In the genomic region with DNA sequence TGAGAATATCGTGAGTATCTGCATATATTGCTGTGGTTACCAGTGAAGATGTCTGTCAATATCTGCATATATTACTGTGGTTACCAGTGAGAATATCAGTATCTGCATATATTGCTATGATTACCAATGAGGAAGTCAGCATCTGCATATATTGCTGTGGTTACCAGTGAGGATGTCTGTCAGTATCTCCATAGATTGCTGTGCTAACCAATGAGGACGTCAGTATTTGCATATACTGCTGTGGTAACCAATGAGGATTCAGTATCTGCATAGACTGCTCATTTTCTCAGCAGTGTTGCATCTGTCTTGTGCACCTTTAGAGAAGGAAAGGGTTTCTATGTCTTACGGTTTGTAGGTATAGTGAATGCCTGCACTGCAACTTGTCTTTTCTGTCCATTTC, we compare ENCODE assay signal across 22 mouse cellular contexts. TPM values are rescaled to one million over a fixed set of nuclear protein-coding genes. Genes with fewer than 3 reads are reported as not detected.
A peak's percentile ranks its signal among the peaks of the same experiment; 100 is the strongest.
DNase-seq lines count a peak whose midpoint lies in the region; ATAC-seq and TF ChIP-seq lines count a peak whose summit lies in the region.
"Had no signal": no experiment of that assay in that cellular context is flagged by ENCODE, and none has a peak within 500 bp of the region (broad histone marks: within the 10 kb centered on the region; RNA-seq: fewer than 3 reads in every experiment).

No protein-coding gene starts in this region.

- no peaks in the 10 kb centered on the region for H3K9me3 ChIP-seq in liver, embryonic 11.5 days (ENCODE audit: control insufficient read depth, low read length)
- no peaks in the 10 kb centered on the region for H3K9me3 ChIP-seq in CH12.LX (replicated peaks; ENCODE audit: low read length)
- H3K9me3 ChIP-seq in forebrain, embryonic 14.5 days (replicated peaks; ENCODE audit: control insufficient read depth, low read length) = no peaks in the 10 kb centered on the region
- H3K9me3 ChIP-seq: embryonic facial prominence, embryonic 15.5 days; heart, embryonic 10.5 days; limb, embryonic 15.5 days; midbrain, embryonic 12.5 days had no signal

- TF ChIP-seq POLR2A in CH12.LX (IDR thresholded peaks at IDR 0.05; ENCODE audit: low read depth, low read length) = no peak
- no peak for TF ChIP-seq POLR2A in lung, adult 2 months (IDR thresholded peaks at IDR 0.05; ENCODE audit: borderline replicate concordance, extremely low read depth, low read depth, low read length)

- H3K4me1 ChIP-seq in liver, embryonic 11.5 days (replicated peaks; ENCODE audit: control insufficient read depth, insufficient read depth, low read length) = peaks cover 6% of the 10 kb centered on the region
- H3K4me1 ChIP-seq in CH12.LX (ENCODE audit: control insufficient read depth in 1 of 2, insufficient read depth in 2 of 2) = peaks cover 12 to 29% of the 10 kb centered on the region in 2 experiments
- peaks cover 5% of the 10 kb centered on the region; the same call in 1 of the 2 replicates for H3K4me1 ChIP-seq in forebrain, embryonic 14.5 days (ENCODE audit: control insufficient read depth, insufficient read depth, low read length)
- H3K4me1 ChIP-seq in lung, adult 2 months (ENCODE audit: control insufficient read depth, insufficient read depth, low read length) = peaks cover 5% of the 10 kb centered on the region

- H3K4me3 ChIP-seq in liver, embryonic 11.5 days (ENCODE audit: low read depth, low read length) = no peak overlapping the region
- H3K4me3 ChIP-seq in CH12.LX (replicated peaks in 1 of 3; ENCODE audit: low read depth in 2 of 3, low read length in 2 of 3, poor library complexity in 1 of 3) = no peak overlapping the region
- H3K4me3 ChIP-seq in forebrain, embryonic 14.5 days (ENCODE audit: low read depth, low read length) = no peak overlapping the region
- H3K4me3 ChIP-seq in lung, adult 2 months (replicated peaks; ENCODE audit: extremely low read depth, low read depth, low read length) = no peak overlapping the region

- no peak overlapping the region for H3K9ac ChIP-seq in liver, embryonic 11.5 days (ENCODE audit: low read depth, low read length)
- no peak overlapping the region for H3K9ac ChIP-seq in CH12.LX (ENCODE audit: insufficient read depth, low read depth)
- no peak overlapping the region for H3K9ac ChIP-seq in forebrain, embryonic 14.5 days (ENCODE audit: low read length)
- H3K9ac ChIP-seq: embryonic facial prominence, embryonic 15.5 days; limb, embryonic 15.5 days; midbrain, embryonic 12.5 days had no signal

- in situ Hi-C loops in CH12.LX (cut with MboI; ENCODE audit: low pct_ligation_motif_present, low pct_unique_long_range_greater_than_20kb, low sequenced_read_pairs) = no loop called here

- peaks cover 11% of the 10 kb centered on the region for H3K79me2 ChIP-seq in CH12.LX (replicated peaks; ENCODE audit: control insufficient read depth, extremely low read depth, insufficient read depth, poor library complexity, severe bottlenecking)

- DNase-seq in liver, embryonic 11.5 days (ENCODE audit: low spot score) = no peak
- DNase-seq in liver (no peak), CH12.LX (ENCODE audit: extremely low read depth) (peak; percentile 43)
- peak; percentile 38 for DNase-seq in c-Kit-positive CD71-positive TER-119-negative erythroid progenitor cells, embryonic 14.5 days (ENCODE audit: low read depth)
- DNase-seq in right cerebral cortex, postnatal 25 days = no peak
- no peak for DNase-seq in forebrain, embryonic 14.5 days (ENCODE audit: low spot score)
- no peak for DNase-seq in lung, adult 2 months
- DNase-seq: adrenal gland, postnatal 25 days; cerebellum, adult 9-10 months; embryo, embryonic 11 days; gastrocnemius, postnatal 25 days; heart, postnatal 10 days; kidney, adult 11 months; kidney, postnatal 25 days; layer of hippocampus, adult 9-11 months; lung, postnatal 10 days had no signal

- no peak for TF ChIP-seq CTCF in CH12.LX (conservative IDR thresholded peaks at IDR 0.05 in 1 of 2, IDR thresholded peaks at IDR 0.05 in 1 of 2; ENCODE audit: low read depth in 2 of 2, low read length in 2 of 2)
- TF ChIP-seq CTCF in lung, adult 2 months (IDR thresholded peaks at IDR 0.05; ENCODE audit: insufficient read depth, low read length) = no peak

- H3K27ac ChIP-seq in liver, embryonic 11.5 days (ENCODE audit: low read depth, low read length) = no peak overlapping the region
- H3K27ac ChIP-seq in CH12.LX (ENCODE audit: insufficient read depth, low read depth) = no peak overlapping the region
- H3K27ac ChIP-seq in forebrain, embryonic 14.5 days (ENCODE audit: low read depth, low read length) = no peak overlapping the region
- H3K27ac ChIP-seq: embryonic facial prominence, embryonic 15.5 days; heart, embryonic 10.5 days; limb, embryonic 15.5 days; midbrain, embryonic 12.5 days had no signal

- H3K36me3 ChIP-seq in liver, embryonic 11.5 days (ENCODE audit: control insufficient read depth, insufficient read depth, low read length) = peaks cover 2% of the 10 kb centered on the region
- H3K36me3 ChIP-seq in CH12.LX (replicated peaks in 1 of 2; ENCODE audit: control insufficient read depth in 1 of 2, insufficient read depth in 1 of 2, low read length in 1 of 2) = peaks cover under 1 to 24% of the 10 kb centered on the region in 2 experiments
- peaks cover 11% of the 10 kb centered on the region for H3K36me3 ChIP-seq in forebrain, embryonic 14.5 days (ENCODE audit: control insufficient read depth, insufficient read depth, low read length)

- TF ChIP-seq RAD21 in CH12.LX (IDR thresholded peaks at IDR 0.05; ENCODE audit: low read depth, low read length) = no peak

- dilution Hi-C loops in CH12.LX (cut with MboI; ENCODE audit: extremely low pct_ligation_motif_present, extremely low pct_unique_long_range_greater_than_20kb, low sequenced_read_pairs) = no loop called here

- no peak for TF ChIP-seq EP300 in CH12.LX (IDR thresholded peaks at IDR 0.05; ENCODE audit: low read length)

- H3K4me2 ChIP-seq in liver, embryonic 11.5 days = no peak overlapping the region
- H3K4me2 ChIP-seq in CH12.LX (ENCODE audit: insufficient read depth, low read depth, poor library complexity, severe bottlenecking) = no peak overlapping the region
- no peak overlapping the region for H3K4me2 ChIP-seq in forebrain, embryonic 14.5 days (ENCODE audit: low read length)

- 81% methylated on average over 3 of the region's 3 CpGs for WGBS in liver, embryonic 11.5 days
- whole genome bisulfite sequencing in forebrain, embryonic 14.5 days = 76% methylated on average over 3 of the region's 3 CpGs
- WGBS in lung, adult 2 months = 85% methylated on average over 3 of the region's 3 CpGs

- H3K27me3 ChIP-seq in liver, embryonic 11.5 days (replicated peaks; ENCODE audit: control insufficient read depth, insufficient read depth, low read length) = no peaks in the 10 kb centered on the region
- H3K27me3 ChIP-seq in CH12.LX (replicated peaks) = no peaks in the 10 kb centered on the region
- H3K27me3 ChIP-seq in forebrain, embryonic 14.5 days (replicated peaks; ENCODE audit: control insufficient read depth, insufficient read depth, low read length) = no peaks in the 10 kb centered on the region
- H3K27me3 ChIP-seq: embryonic facial prominence, embryonic 15.5 days; limb, embryonic 15.5 days; midbrain, embryonic 12.5 days had no signal

- peak; percentile 44; the same call in 1 of the 2 replicates for ATAC-seq in liver, embryonic 11.5 days (replicated peaks; ENCODE audit: low FRiP score)
- ATAC-seq in megakaryocyte progenitor cell, adult 5-6 weeks (replicated peaks; ENCODE audit: poor library complexity) = peak; percentile 45
- no peak for ATAC-seq in forebrain, embryonic 14.5 days
- ATAC-seq: hindbrain, embryonic 16.5 days had no signal

TF ChIP-seq in CH12.LX, 34 proteins besides CTCF, POLR2A, EP300 and RAD21:
- TF ChIP-seq MAZ (IDR thresholded peaks at IDR 0.05; ENCODE audit: low read depth, low read length) = no peak

RNA-seq across cellular contexts. Expression of a gene that starts 1.5 kb away (rescaled TPM):
- polyA plus RNA-seq in liver, embryonic 11.5 days (2014; fragmentation: Nextera tagmentation; extraction: Ambion mirVana) = 57.4 and 57.9 TPM in 2 replicates
- total RNA-seq in CH12.LX (2012; rRNA removed) (29.1 and 29.8 TPM in 2 replicates), CH12.LX (2014; rRNA removed) (30.3 and 36.5 TPM in 2 replicates)
- polyA plus RNA-seq in CH12.LX (2012; ENCODE audit: insufficient read length, low read depth) = 26.1 and 26.6 TPM in 2 replicates
- total RNA-seq in megakaryocyte progenitor cell, adult 5-6 weeks (2015) = 34.9 and 36.3 TPM in 2 replicates
- total RNA-seq in megakaryocyte progenitor cell, adult 5-6 weeks (2017) = 27.6 and 28.5 TPM in 2 replicates
- polyA plus RNA-seq in forebrain, embryonic 14.5 days (2014; fragmentation: Nextera tagmentation; extraction: Ambion mirVana) = 44.9 and 48.8 TPM in 2 replicates
- polyA plus RNA-seq in lung, adult 2 months (2012; rRNA removed) = 31.2 and 48.4 TPM in 2 replicates

RNA-seq across cellular contexts. Expression of a gene that starts 54.0 kb away (rescaled TPM):
- 4.7 and 4.9 TPM in 2 replicates for polyA plus RNA-seq in liver, embryonic 11.5 days (2014; fragmentation: Nextera tagmentation; extraction: Ambion mirVana)
- total RNA-seq in CH12.LX (2012; rRNA removed) (10.4 and 11.5 TPM in 2 replicates), CH12.LX (2014; rRNA removed) (10.2 and 10.3 TPM in 2 replicates)
- 9.7 and 10.7 TPM in 2 replicates for polyA plus RNA-seq in CH12.LX (2012; ENCODE audit: insufficient read length, low read depth)
- 10.3 and 12.5 TPM in 2 replicates for total RNA-seq in megakaryocyte progenitor cell, adult 5-6 weeks (2015)
- 6.4 and 11.4 TPM in 2 replicates for total RNA-seq in megakaryocyte progenitor cell, adult 5-6 weeks (2017)
- 1.5 and 2.1 TPM in 2 replicates for polyA plus RNA-seq in forebrain, embryonic 14.5 days (2014; fragmentation: Nextera tagmentation; extraction: Ambion mirVana)
- 4.4 TPM in 2 replicates for polyA plus RNA-seq in lung, adult 2 months (2012; rRNA removed)

Comparison
In these comparisons a context has a peak if more than half of its experiments do, and no peak if none do; other contexts are left out.
1. DNase-seq: peak in CH12.LX (single experiment) and c-Kit-positive CD71-positive TER-119-negative erythroid progenitor cells, embryonic 14.5 days (single experiment); none in liver, embryonic 11.5 days (single experiment), liver (single experiment), right cerebral cortex, postnatal 25 days (single experiment), forebrain, embryonic 14.5 days (single experiment) and lung, adult 2 months (single experiment).